Mouse (Mus musculus) left cerebral cortex, adult 18-20 months (tissue): Measurements from ENCODE around the gene Pfn5. TPM values are rescaled to one million over a fixed set of nuclear protein-coding genes. Genes with fewer than 3 reads are reported as not detected.
"Not testable (repeated sequence)": the region's sequence is repeated elsewhere in the genome, so short reads cannot be mapped to it uniquely, and the experiment has no call there.

ENCODE experiments used
- DNase-seq, 2 experiments: peaks; one replicate each; pipeline ENCODE4 v3.0.0; 2021 to 2022; ENCODE audit warnings: low spot score in 2 of 2, mixed read lengths in 1 of 2
- long read RNA-seq, 2 experiments: library from polyadenylated mRNA; stranded (forward); transcript quantifications; one replicate each; pipeline ENCODE4 v2.0.0; 2021
- total RNA-seq, 2 experiments: library from RNA; stranded (reverse); gene quantifications; 2 replicates each; pipeline ENCODE4 v1.2.3; 2021

Gene Pfn5
- total RNA-seq, result not detected
- long read RNA-seq, experiment 1, result 0 reads
- long read RNA-seq, experiment 2, result 0 reads

DNA sequence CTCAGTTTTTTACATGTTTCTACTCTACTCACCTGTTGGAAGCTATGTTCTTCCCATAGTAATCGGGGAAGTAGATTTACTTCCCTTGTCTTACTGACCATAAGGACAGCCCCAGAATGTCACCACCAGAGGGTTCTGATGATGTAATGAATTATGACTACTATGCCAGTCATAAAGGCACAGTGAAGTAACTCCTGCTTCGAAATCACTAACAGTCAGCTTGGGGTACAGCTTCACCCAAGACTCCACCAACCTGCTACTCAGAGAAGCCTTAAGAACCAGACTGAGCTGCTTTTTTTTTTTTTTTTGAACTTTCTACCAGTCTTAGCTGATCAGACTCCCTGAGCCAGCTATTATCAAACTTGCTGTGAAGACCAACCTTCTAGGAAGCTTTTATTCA is at the start of gene Pfn5, which contains the start of gene Asb12:
Pfn5 (plus strand) TSS at position 218 of the 400 bp plus-strand sequence.
Asb12 (minus strand) TSS at position 101 of the 400 bp plus-strand sequence.
- DNase-seq, result no peak

DNA sequence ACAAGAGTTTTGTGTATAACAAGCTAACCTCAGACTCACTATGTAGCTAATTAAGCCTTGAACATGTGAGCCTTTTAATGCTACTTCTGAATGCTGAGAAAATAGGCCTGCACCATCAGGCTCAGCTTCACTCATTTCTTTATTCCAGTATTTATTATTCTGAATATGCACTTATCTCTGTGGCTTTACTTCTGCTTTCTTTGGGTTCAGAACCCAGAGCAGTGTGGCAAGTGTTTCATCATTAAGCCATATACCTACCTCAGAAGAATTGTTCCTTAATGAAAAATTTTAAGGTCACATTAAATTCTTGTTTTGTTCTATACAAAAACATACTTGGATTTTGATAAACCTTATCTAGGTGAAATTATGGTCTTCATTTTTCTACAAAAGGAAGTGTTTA is 34.0 kb upstream of the Pfn5 start:
- no peak for DNase-seq

DNA sequence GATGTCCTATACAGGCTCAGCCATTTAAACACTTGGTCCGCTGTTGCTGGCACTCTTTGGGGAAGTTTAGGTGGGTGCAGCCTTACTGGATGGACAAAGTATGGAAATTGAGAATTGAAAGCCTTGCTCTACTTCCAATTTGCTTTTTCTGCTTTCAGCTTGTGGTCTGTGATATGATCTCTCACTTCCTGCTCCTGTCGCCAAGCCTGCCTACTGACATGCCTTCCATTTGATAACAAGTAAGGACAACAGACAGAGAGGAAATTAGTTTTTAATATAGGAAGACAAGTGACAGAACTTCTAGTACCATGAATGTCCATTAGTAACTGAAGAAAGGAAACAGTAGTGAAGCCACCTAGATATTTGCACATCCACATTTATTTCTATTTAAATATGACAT is 32.7 kb upstream of the Pfn5 start:
- DNase-seq, result no peak

DNA sequence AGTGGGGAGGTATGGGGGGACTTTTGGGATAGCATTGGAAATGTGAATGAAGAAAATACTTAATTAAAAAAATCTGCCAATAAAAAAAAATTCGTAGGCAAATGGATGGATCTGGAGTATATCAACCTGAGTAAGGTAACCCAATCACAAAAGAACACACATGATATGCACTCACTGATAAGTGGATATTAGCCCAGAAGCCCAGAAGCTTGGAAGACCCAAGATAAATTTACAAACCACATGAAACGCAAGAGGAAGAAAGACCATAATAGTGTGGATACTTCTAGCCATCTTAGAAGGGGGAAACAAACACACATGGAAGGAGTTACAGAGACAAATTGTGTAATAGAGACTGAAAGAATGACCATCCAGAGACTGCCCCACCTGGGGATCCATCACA is 22.4 kb upstream of the Pfn5 start:
- not testable (repeated sequence) for DNase-seq

DNA sequence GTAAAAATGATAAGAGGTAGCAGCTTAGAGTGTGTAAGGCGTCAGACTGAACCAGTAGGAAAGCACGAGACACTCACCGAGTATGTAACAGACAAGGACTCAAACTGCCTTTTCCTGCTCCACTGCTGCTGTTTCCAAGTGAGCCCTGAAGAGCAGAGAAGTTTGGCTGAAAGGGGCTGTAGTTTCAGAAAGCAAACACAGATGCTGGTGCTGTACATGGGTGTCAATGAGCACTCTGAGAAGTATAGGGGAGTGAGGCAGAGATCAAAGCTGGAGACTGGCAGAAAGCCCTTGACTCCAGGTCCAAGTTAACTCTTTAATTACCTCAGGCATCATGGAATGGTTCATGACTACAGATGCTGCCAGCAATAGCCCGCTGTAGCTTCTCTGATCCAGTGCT is 3.6 kb upstream of the Pfn5 start:
- no peak for DNase-seq

DNA sequence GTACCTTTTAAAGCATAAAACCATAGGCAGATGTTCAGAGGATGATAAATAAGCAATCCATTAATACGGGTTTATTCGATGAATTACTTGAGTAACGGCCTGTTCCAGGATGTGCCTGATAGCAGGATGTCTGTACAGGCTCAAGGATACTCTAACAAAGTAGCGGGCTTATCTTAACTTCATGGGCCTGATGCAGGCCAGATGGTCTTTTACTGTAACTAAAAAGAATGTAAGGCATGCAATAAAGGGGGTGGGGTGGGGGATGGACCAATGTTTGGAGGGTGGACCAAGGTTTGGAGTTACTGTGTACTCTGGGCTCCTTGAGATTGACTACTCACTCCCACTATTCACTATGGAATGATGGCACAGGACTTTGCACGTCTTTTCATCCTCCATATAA is 42.7 kb downstream of the Pfn5 start:
- DNase-seq, result no peak

Other genes with a start within 250 kb of the Pfn5 start
- 1 to 10 TPM; 5.1 to 6.0 TPM for gene Amer1, start 113.2 kb upstream of the Pfn5 start, total RNA-seq
- not detected for gene Asb12, start 117 bp upstream of the Pfn5 start, total RNA-seq
- 10 to 100 TPM; 18.0 to 21.0 TPM for gene Zc4h2, start 100.4 kb downstream of the Pfn5 start, total RNA-seq
- gene Zc3h12b, start 153.6 kb downstream of the Pfn5 start, total RNA-seq, result 10 to 100 TPM; 32.6 to 34.7 TPM